Mouse (Mus musculus) hindbrain, embryonic 14.5 days (tissue): Measurements from ENCODE around the gene Psap. TPM values are rescaled to one million over a fixed set of nuclear protein-coding genes. Genes with fewer than 3 reads are reported as not detected.

Source experiments
- ATAC-seq: fragments of 200-750 bp; cut with Nextera tagmentation; 2 replicates; pipeline ENCODE4 v1.8.0; 2017; ENCODE audit warnings: moderate number of reproducible peaks, mild to moderate bottlenecking, moderate TSS enrichment, moderate library complexity; ENCODE audit not compliant: low FRiP score
- DNase-seq: peaks from one replicate; pipeline ENCODE4 v3.0.0-alpha.2; 2015; ENCODE audit warnings: low spot score
- H3K27ac ChIP-seq: fragments of 300-500 bp; sonication (generic); 2 replicates; pipeline ENCODE4 v1.5.1; 2014; ENCODE audit warnings: mild to moderate bottlenecking, moderate library complexity
- H3K27me3 ChIP-seq: fragments of 300-500 bp; sonication (generic); 2 replicates; pipeline ENCODE4 v1.6.1; 2014; ENCODE audit warnings: mild to moderate bottlenecking, low read length, mixed read lengths; ENCODE audit not compliant: control insufficient read depth, insufficient read depth
- H3K36me3 ChIP-seq: fragments of 300-500 bp; sonication (generic); replicated peaks from 2 replicates; pipeline ENCODE4 v1.6.1; 2014; ENCODE audit not compliant: control insufficient read depth, insufficient read depth
- H3K4me1 ChIP-seq: fragments of 300-500 bp; sonication (generic); replicated peaks from 2 replicates; pipeline ENCODE4 v1.6.1; 2014; ENCODE audit warnings: antibody characterized with exemption, low read length, mixed read lengths; ENCODE audit not compliant: control insufficient read depth, insufficient read depth
- H3K4me2 ChIP-seq: fragments of 300-500 bp; sonication (generic); replicated peaks from 2 replicates; pipeline ENCODE4 v1.6.1; 2014; ENCODE audit warnings: mild to moderate bottlenecking, moderate library complexity
- H3K4me3 ChIP-seq: fragments of 300-500 bp; sonication (generic); replicated peaks from 2 replicates; pipeline ENCODE4 v1.5.1; 2014; ENCODE audit warnings: mild to moderate bottlenecking, low read length
- H3K9ac ChIP-seq: fragments of 300-500 bp; sonication (generic); 2 replicates; pipeline ENCODE4 v1.6.1; 2014
- H3K9me3 ChIP-seq: fragments of 300-500 bp; sonication (generic); 2 replicates; pipeline ENCODE4 v1.6.1; 2016; ENCODE audit warnings: low read length; ENCODE audit not compliant: control insufficient read depth
- WGBS: fragments of 180-500 bp; shearing (Covaris S2); extraction: QIAGEN DNeasy Blood & Tissue Kit; methylation state at CpG from one replicate; pipeline ENCODE4 v1.1.7; 2014; 5-methylcytosine and 5-hydroxymethylcytosine counted together
- polyA plus RNA-seq: library from polyadenylated mRNA; unstranded; fragments of >200 nt; fragmentation: Nextera tagmentation; extraction: Ambion mirVana; gene quantifications from 2 replicates; pipeline ENCODE4 v1.2.1, GENCODE M21; 2014

Gene Psap
- polyA plus RNA-seq, 1 experiment from 2014 or later = 147 TPM

GRCm38 (mm10) chr10:60313606-60314005, 36.2 kb downstream of the Psap start:
- H3K4me3 ChIP-seq = no peak overlapping the region
- no peak overlapping the region for H3K4me2 ChIP-seq
- no peak for DNase-seq
- no peak for ATAC-seq
- 94% methylated on average over 5 of the region's 5 CpGs for WGBS
- H3K36me3 ChIP-seq = no peaks in the 10 kb centered on the region
- no peak overlapping the region for H3K27ac ChIP-seq
- H3K9me3 ChIP-seq = no peaks in the 10 kb centered on the region
- no peak overlapping the region for H3K9ac ChIP-seq
- no peaks in the 10 kb centered on the region for H3K4me1 ChIP-seq
- H3K27me3 ChIP-seq = no peaks in the 10 kb centered on the region

- H3K9me3 ChIP-seq = peaks cover 3% of the 10 kb centered on the region; the same call in 1 of the 2 replicates
- ATAC-seq (no peak), DNase-seq (no peak)
- H3K27ac ChIP-seq = no peak overlapping the region
- H3K27me3 ChIP-seq = no peaks in the 10 kb centered on the region
- H3K9ac ChIP-seq = no peak overlapping the region
- 89% methylated on average over 4 of the region's 4 CpGs for WGBS
- no peaks in the 10 kb centered on the region for H3K36me3 ChIP-seq
- no peak overlapping the region for H3K4me3 ChIP-seq
- H3K4me2 ChIP-seq = no peak overlapping the region
- no peaks in the 10 kb centered on the region for H3K4me1 ChIP-seq
These were observed 38.7 kb downstream of the Psap start for GRCm38 (mm10) chr10:60316166-60316565.

GRCm38 (mm10) chr10:60328963-60329650, 51.7 kb downstream of the Psap start:
- Histone ChIP-seq H3K36me3 (no peaks in the 10 kb centered on the region), H3K9ac (no peak overlapping the region), H3K9me3 (no peaks in the 10 kb centered on the region), H3K4me2 (no peak overlapping the region), H3K27me3 (no peaks in the 10 kb centered on the region), H3K4me3 (no peak overlapping the region), H3K27ac (no peak overlapping the region), H3K4me1 (no peaks in the 10 kb centered on the region)
- 80% methylated on average over 10 of the region's 11 CpGs for WGBS
- ATAC-seq (0 out of 2 replicates have a peak, but pooled peaks have one; percentile 34), DNase-seq (peak; percentile 38)

GRCm38 (mm10) chr10:60334583-60334982, 57.2 kb downstream of the Psap start:
- no peak for DNase-seq
- WGBS = 82% methylated on average over 7 of the region's 7 CpGs
- Histone ChIP-seq H3K27ac (no peak overlapping the region), H3K36me3 (no peaks in the 10 kb centered on the region), H3K9me3 (no peaks in the 10 kb centered on the region), H3K4me2 (no peak overlapping the region), H3K9ac (no peak overlapping the region), H3K27me3 (no peaks in the 10 kb centered on the region), H3K4me1 (no peaks in the 10 kb centered on the region), H3K4me3 (no peak overlapping the region)
- ATAC-seq = no peak

- H3K9ac ChIP-seq = no peak overlapping the region
- no peak overlapping the region for H3K27ac ChIP-seq
- no peak for ATAC-seq
- DNase-seq = no peak
- no peak overlapping the region for H3K4me2 ChIP-seq
- H3K4me3 ChIP-seq = no peak overlapping the region
- 95% methylated on average over 4 of the region's 4 CpGs for WGBS
- H3K36me3 ChIP-seq = no peaks in the 10 kb centered on the region
- no peaks in the 10 kb centered on the region for H3K4me1 ChIP-seq
- H3K9me3 ChIP-seq = no peaks in the 10 kb centered on the region
- H3K27me3 ChIP-seq = no peaks in the 10 kb centered on the region
These were observed 57.6 kb downstream of the Psap start for GRCm38 (mm10) chr10:60335021-60335420.

- H3K4me3 ChIP-seq = no peak overlapping the region
- H3K27ac ChIP-seq = no peak overlapping the region
- WGBS = 79% methylated on average over 9 of the region's 9 CpGs
- DNase-seq = no peak
- H3K36me3 ChIP-seq = no peaks in the 10 kb centered on the region
- H3K9ac ChIP-seq = no peak overlapping the region
- H3K4me1 ChIP-seq = peaks cover 6% of the 10 kb centered on the region; the same call in 1 of the 2 replicates
- H3K4me2 ChIP-seq = no peak overlapping the region
- H3K9me3 ChIP-seq = 0 out of 2 replicates have a peak, but pooled peaks cover 2% of the 10 kb centered on the region
- ATAC-seq = no peak
- peaks cover 8% of the 10 kb centered on the region; the same call in 1 of the 2 replicates for H3K27me3 ChIP-seq
These were observed 64.1 kb downstream of the Psap start for GRCm38 (mm10) chr10:60341528-60341927.

- H3K4me3 ChIP-seq = no peak overlapping the region
- ATAC-seq = no peak
- 79% methylated on average over 3 of the region's 3 CpGs for WGBS
These were observed 66.7 kb downstream of the Psap start for GRCm38 (mm10) chr10:60344111-60344510.

GRCm38 (mm10) chr10:60346056-60346455, 68.6 kb downstream of the Psap start:
- no peak overlapping the region for H3K4me3 ChIP-seq
- DNase-seq (no peak), ATAC-seq (no peak)
- no peak overlapping the region for H3K9ac ChIP-seq
- peaks cover 14% of the 10 kb centered on the region for H3K4me1 ChIP-seq
- no peaks in the 10 kb centered on the region for H3K36me3 ChIP-seq
- H3K4me2 ChIP-seq = peak overlapping the region; percentile 27; the same call in 1 of the 2 replicates
- 0 out of 2 replicates have a peak, but pooled peaks cover 3% of the 10 kb centered on the region for H3K9me3 ChIP-seq
- H3K27me3 ChIP-seq = peaks cover 17% of the 10 kb centered on the region
- 84% methylated on average over 4 of the region's 4 CpGs for WGBS
- H3K27ac ChIP-seq = no peak overlapping the region

More at GRCm38 (mm10) chr10:60344111-60344510, 66.7 kb downstream of the Psap start:
- H3K27ac ChIP-seq = no peak overlapping the region
- no peak overlapping the region for H3K4me2 ChIP-seq
- peaks cover 17% of the 10 kb centered on the region for H3K27me3 ChIP-seq
- H3K9ac ChIP-seq = no peak overlapping the region
- H3K36me3 ChIP-seq = no peaks in the 10 kb centered on the region
- DNase-seq = no peak
- H3K9me3 ChIP-seq = 0 out of 2 replicates have a peak, but pooled peaks cover 3% of the 10 kb centered on the region
- H3K4me1 ChIP-seq = peaks cover 14% of the 10 kb centered on the region; the same call in 1 of the 2 replicates

GRCm38 (mm10) chr10:60346701-60347405, 69.4 kb downstream of the Psap start, which contains the start of gene Vsir:
Vsir (plus strand) TSS chr10:60346851.
- 1% methylated on average over 37 of the region's 37 CpGs for WGBS
- DNase-seq (peak; percentile 71), ATAC-seq (peak; percentile 54; the same call in 1 of the 2 replicates)
- Histone ChIP-seq H3K27ac (no peak within 1 kb of the TSS), H3K4me2 (peak within 1 kb of the TSS; percentile 27), H3K4me1 (peaks cover 14% of the 10 kb centered on the region), H3K27me3 (peaks cover 17% of the 10 kb centered on the region), H3K36me3 (no peaks in the 10 kb centered on the region), H3K9me3 (0 out of 2 replicates have a peak, but pooled peaks cover 3% of the 10 kb centered on the region), H3K4me3 (peak within 1 kb of the TSS; percentile 10), H3K9ac (no peak within 1 kb of the TSS)
